Mouse (Mus musculus): Measurements from ENCODE around the gene Rps15. TPM values are rescaled to one million over a fixed set of nuclear protein-coding genes. Genes with fewer than 3 reads are reported as not detected.

The Rps15 gene
- polyA plus RNA-seq, 1 experiment from 2014 or later, result 798 TPM

GRCm38 (mm10) chr10:80332525-80332989 is 40.3 kb downstream of the Rps15 start:
- Histone ChIP-seq H3K27me3 (ENCODE audit: control insufficient read depth, insufficient read depth, low read length) (peaks cover 7% of the 10 kb centered on the region), H3K4me3 (ENCODE audit: low read depth, low read length) (no peak overlapping the region), H3K9me3 (ENCODE audit: control insufficient read depth, low read length) (no peaks in the 10 kb centered on the region), H3K36me3 (ENCODE audit: control insufficient read depth, insufficient read depth, low read length) (no peaks in the 10 kb centered on the region), H3K4me1 (replicated peaks; ENCODE audit: control insufficient read depth, insufficient read depth, low read length) (0 out of 2 replicates have a peak, but pooled peaks cover 5% of the 10 kb centered on the region), H3K9ac (ENCODE audit: low read depth, low read length) (no peak overlapping the region), H3K4me2 (replicated peaks; ENCODE audit: low read depth, low read length) (no peak overlapping the region), H3K27ac (ENCODE audit: low read depth, low read length) (no peak overlapping the region)
- ATAC-seq (ENCODE audit: low FRiP score) (no peak), DNase-seq (ENCODE audit: low spot score) (no peak)
- WGBS, result 81% methylated on average over 5 of the region's 5 CpGs

- Histone ChIP-seq H3K4me2 (replicated peaks; ENCODE audit: low read depth, low read length) (no peak overlapping the region), H3K9ac (ENCODE audit: low read depth, low read length) (no peak overlapping the region), H3K9me3 (ENCODE audit: control insufficient read depth, low read length) (no peaks in the 10 kb centered on the region), H3K4me3 (ENCODE audit: low read depth, low read length) (no peak overlapping the region), H3K4me1 (replicated peaks; ENCODE audit: control insufficient read depth, insufficient read depth, low read length) (no peaks in the 10 kb centered on the region; the same call in 1 of the 2 replicates), H3K36me3 (ENCODE audit: control insufficient read depth, insufficient read depth, low read length) (no peaks in the 10 kb centered on the region), H3K27ac (ENCODE audit: low read depth, low read length) (no peak overlapping the region), H3K27me3 (ENCODE audit: control insufficient read depth, insufficient read depth, low read length) (peaks cover 12% of the 10 kb centered on the region)
- no peak for ATAC-seq (ENCODE audit: low FRiP score)
- 87% methylated on average over 12 of the region's 12 CpGs for WGBS
- DNase-seq (ENCODE audit: low spot score), result no peak
Measured at GRCm38 (mm10) chr10:80336263-80336662, 44.0 kb downstream of the Rps15 start.

- WGBS, result 23% methylated on average over 19 of the region's 19 CpGs
- Histone ChIP-seq H3K27ac (ENCODE audit: low read depth, low read length) (no peak overlapping the region), H3K9me3 (ENCODE audit: control insufficient read depth, low read length) (no peaks in the 10 kb centered on the region), H3K9ac (ENCODE audit: low read depth, low read length) (no peak overlapping the region), H3K36me3 (ENCODE audit: control insufficient read depth, insufficient read depth, low read length) (no peaks in the 10 kb centered on the region), H3K27me3 (ENCODE audit: control insufficient read depth, insufficient read depth, low read length) (peaks cover 51% of the 10 kb centered on the region), H3K4me2 (replicated peaks; ENCODE audit: low read depth, low read length) (no peak overlapping the region), H3K4me1 (replicated peaks; ENCODE audit: control insufficient read depth, insufficient read depth, low read length) (peaks cover 17% of the 10 kb centered on the region), H3K4me3 (ENCODE audit: low read depth, low read length) (no peak overlapping the region)
- peak; percentile 27; the same call in 1 of the 2 replicates for ATAC-seq (ENCODE audit: low FRiP score)
- peak; percentile 93 for DNase-seq (ENCODE audit: low spot score)
Measured at GRCm38 (mm10) chr10:80339941-80340750, 47.9 kb downstream of the Rps15 start.

- 10% methylated on average over 21 of the region's 21 CpGs for WGBS
- H3K4me1 ChIP-seq (replicated peaks; ENCODE audit: control insufficient read depth, insufficient read depth, low read length), result peaks cover 17% of the 10 kb centered on the region
- H3K9ac ChIP-seq (ENCODE audit: low read depth, low read length), result no peak overlapping the region
- H3K36me3 ChIP-seq (ENCODE audit: control insufficient read depth, insufficient read depth, low read length), result no peaks in the 10 kb centered on the region
- ATAC-seq (ENCODE audit: low FRiP score) (no peak), DNase-seq (ENCODE audit: low spot score) (no peak)
- H3K4me3 ChIP-seq (ENCODE audit: low read depth, low read length), result no peak overlapping the region
- no peak overlapping the region for H3K27ac ChIP-seq (ENCODE audit: low read depth, low read length)
- H3K4me2 ChIP-seq (replicated peaks; ENCODE audit: low read depth, low read length), result no peak overlapping the region
- H3K9me3 ChIP-seq (ENCODE audit: control insufficient read depth, low read length), result no peaks in the 10 kb centered on the region
- peaks cover 59% of the 10 kb centered on the region for H3K27me3 ChIP-seq (ENCODE audit: control insufficient read depth, insufficient read depth, low read length)
Measured at GRCm38 (mm10) chr10:80341026-80341425, 48.8 kb downstream of the Rps15 start.

- peak overlapping the region; percentile 23; the same call in 1 of the 2 replicates for H3K4me3 ChIP-seq (ENCODE audit: low read depth, low read length)
- peaks cover 17% of the 10 kb centered on the region for H3K4me1 ChIP-seq (replicated peaks; ENCODE audit: control insufficient read depth, insufficient read depth, low read length)
- no peak overlapping the region for H3K27ac ChIP-seq (ENCODE audit: low read depth, low read length)
- no peak overlapping the region for H3K9ac ChIP-seq (ENCODE audit: low read depth, low read length)
- H3K36me3 ChIP-seq (ENCODE audit: control insufficient read depth, insufficient read depth, low read length), result no peaks in the 10 kb centered on the region
- peak overlapping the region; percentile 35 for H3K4me2 ChIP-seq (replicated peaks; ENCODE audit: low read depth, low read length)
- no peak for ATAC-seq (ENCODE audit: low FRiP score)
- peaks cover 62% of the 10 kb centered on the region for H3K27me3 ChIP-seq (ENCODE audit: control insufficient read depth, insufficient read depth, low read length)
- H3K9me3 ChIP-seq (ENCODE audit: control insufficient read depth, low read length), result no peaks in the 10 kb centered on the region
- no peak for DNase-seq (ENCODE audit: low spot score)
- WGBS, result 2% methylated on average over 47 of the region's 47 CpGs
Measured at GRCm38 (mm10) chr10:80341491-80342304, 49.4 kb downstream of the Rps15 start.

- no peaks in the 10 kb centered on the region for H3K9me3 ChIP-seq (ENCODE audit: control insufficient read depth, low read length)
- 3% methylated on average over 26 of the region's 26 CpGs for WGBS
- no peaks in the 10 kb centered on the region for H3K36me3 ChIP-seq (ENCODE audit: control insufficient read depth, insufficient read depth, low read length)
- no peak for DNase-seq (ENCODE audit: low spot score)
- H3K27ac ChIP-seq (ENCODE audit: low read depth, low read length), result no peak overlapping the region
- H3K4me1 ChIP-seq (replicated peaks; ENCODE audit: control insufficient read depth, insufficient read depth, low read length), result peaks cover 17% of the 10 kb centered on the region
- H3K4me3 ChIP-seq (ENCODE audit: low read depth, low read length), result peak overlapping the region; percentile 23
- H3K9ac ChIP-seq (ENCODE audit: low read depth, low read length), result no peak overlapping the region
- ATAC-seq (ENCODE audit: low FRiP score), result 0 out of 2 replicates have a peak, but pooled peaks have one; percentile 16
- H3K27me3 ChIP-seq (ENCODE audit: control insufficient read depth, insufficient read depth, low read length), result peaks cover 67% of the 10 kb centered on the region
- peak overlapping the region; percentile 35 for H3K4me2 ChIP-seq (replicated peaks; ENCODE audit: low read depth, low read length)
Measured at GRCm38 (mm10) chr10:80342305-80342748, 50.1 kb downstream of the Rps15 start.

- ATAC-seq (ENCODE audit: low FRiP score), result peak; percentile 76
- peak; percentile 78 for DNase-seq (ENCODE audit: low spot score)
- peaks cover 72% of the 10 kb centered on the region for H3K27me3 ChIP-seq (ENCODE audit: control insufficient read depth, insufficient read depth, low read length)
- H3K36me3 ChIP-seq (ENCODE audit: control insufficient read depth, insufficient read depth, low read length), result no peaks in the 10 kb centered on the region
- H3K4me2 ChIP-seq (replicated peaks; ENCODE audit: low read depth, low read length), result peak overlapping the region; percentile 35
- H3K4me3 ChIP-seq (ENCODE audit: low read depth, low read length), result peak overlapping the region; percentile 23
- no peak overlapping the region for H3K9ac ChIP-seq (ENCODE audit: low read depth, low read length)
- no peaks in the 10 kb centered on the region for H3K9me3 ChIP-seq (ENCODE audit: control insufficient read depth, low read length)
- peaks cover 17% of the 10 kb centered on the region for H3K4me1 ChIP-seq (replicated peaks; ENCODE audit: control insufficient read depth, insufficient read depth, low read length)
- H3K27ac ChIP-seq (ENCODE audit: low read depth, low read length), result no peak overlapping the region
- WGBS, result 0% methylated on average over 30 of the region's 33 CpGs
Measured at GRCm38 (mm10) chr10:80342749-80343424, 50.6 kb downstream of the Rps15 start.

GRCm38 (mm10) chr10:80343425-80343895 is 51.2 kb downstream of the Rps15 start:
- H3K27me3 ChIP-seq (ENCODE audit: control insufficient read depth, insufficient read depth, low read length), result peaks cover 78% of the 10 kb centered on the region
- ATAC-seq (ENCODE audit: low FRiP score) (peak; percentile 23; the same call in 1 of the 2 replicates), DNase-seq (ENCODE audit: low spot score) (no peak)
- peak overlapping the region; percentile 35 for H3K4me2 ChIP-seq (replicated peaks; ENCODE audit: low read depth, low read length)
- H3K4me1 ChIP-seq (replicated peaks; ENCODE audit: control insufficient read depth, insufficient read depth, low read length), result peaks cover 19% of the 10 kb centered on the region
- H3K4me3 ChIP-seq (ENCODE audit: low read depth, low read length), result peak overlapping the region; percentile 13; the same call in 1 of the 2 replicates
- H3K36me3 ChIP-seq (ENCODE audit: control insufficient read depth, insufficient read depth, low read length), result no peaks in the 10 kb centered on the region
- WGBS, result 27% methylated on average over 13 of the region's 13 CpGs
- H3K9ac ChIP-seq (ENCODE audit: low read depth, low read length), result no peak overlapping the region
- H3K9me3 ChIP-seq (ENCODE audit: control insufficient read depth, low read length), result no peaks in the 10 kb centered on the region
- no peak overlapping the region for H3K27ac ChIP-seq (ENCODE audit: low read depth, low read length)

All from hindbrain, embryonic 11.5 days (tissue).